Comparison of ENCODE assay signal across 8 mouse cellular contexts in genomic region chr2:173335859-173336258, GRCm38 (mm10). TPM values are rescaled to one million over a fixed set of nuclear protein-coding genes. Genes with fewer than 3 reads are reported as not detected.
DNase-seq lines count a peak whose midpoint lies in the region; ATAC-seq lines count a peak whose summit lies in the region.

No protein-coding gene starts in this region.

- H3K4me2 ChIP-seq in forebrain, embryonic 15.5 days (replicated peaks): no peak overlapping the region
- H3K4me2 ChIP-seq in liver, embryonic 16.5 days (ENCODE audit: low read depth, low read length): no peak overlapping the region
- no peak overlapping the region for H3K4me2 ChIP-seq in neural tube, embryonic 14.5 days (ENCODE audit: low read depth, low read length)

- peaks cover 52% of the 10 kb centered on the region for H3K4me1 ChIP-seq in forebrain, embryonic 15.5 days
- no peaks in the 10 kb centered on the region for H3K4me1 ChIP-seq in liver, embryonic 16.5 days (ENCODE audit: control insufficient read depth, low read depth, low read length)
- peaks cover 42% of the 10 kb centered on the region for H3K4me1 ChIP-seq in neural tube, embryonic 14.5 days (ENCODE audit: control insufficient read depth, insufficient read depth, low read length)

- H3K27ac ChIP-seq in forebrain, embryonic 15.5 days (replicated peaks): 0 out of 2 replicates have a peak overlapping the region, but pooled peaks have one; percentile 11
- no peak overlapping the region for H3K27ac ChIP-seq in liver, embryonic 16.5 days (ENCODE audit: low read length)
- H3K27ac ChIP-seq in neural tube, embryonic 14.5 days (ENCODE audit: low read depth, low read length): peak overlapping the region; percentile 10; the same call in 1 of the 2 replicates

- H3K4me3 ChIP-seq in forebrain, embryonic 15.5 days: no peak overlapping the region
- H3K4me3 ChIP-seq in liver, embryonic 16.5 days (ENCODE audit: low read depth, low read length): no peak overlapping the region
- H3K4me3 ChIP-seq in neural tube, embryonic 14.5 days (ENCODE audit: low read depth, low read length): no peak overlapping the region

- no peak overlapping the region for H3K9ac ChIP-seq in forebrain, embryonic 15.5 days (replicated peaks)
- H3K9ac ChIP-seq in liver, embryonic 16.5 days (ENCODE audit: low read depth, low read length): no peak overlapping the region
- H3K9ac ChIP-seq in neural tube, embryonic 14.5 days (replicated peaks; ENCODE audit: low read depth, low read length): no peak overlapping the region

- intact Hi-C loops in heart, postnatal 10 days (cut with DNase I): loop anchor here (2.0 to 5.0 kb wide), 2 partner anchors 59 to 116 kb away; partner anchors contain the start of gene Pmepa1

- ATAC-seq in cerebellum, adult (ENCODE audit: insufficient number of reproducible peaks, low FRiP score, low TSS enrichment): no peak
- peak; percentile 60 for ATAC-seq in forebrain, embryonic 15.5 days (replicated peaks)
- ATAC-seq in liver, embryonic 16.5 days (ENCODE audit: low read depth): peak; percentile 39; the same call in 1 of the 2 replicates
- ATAC-seq in neural tube, embryonic 14.5 days (ENCODE audit: low read depth): peak; percentile 20; the same call in 1 of the 2 replicates

- DNase-seq in cerebellum, adult 18-20 months: peak; percentile 10 to 12
- peak; percentile 93 to 95 for DNase-seq in heart, postnatal 10 days
- DNase-seq in kidney, postnatal 10 days: peak; percentile 90
- DNase-seq in c-Kit-positive CD71-positive TER-119-positive erythroid progenitor cells, embryonic 14.5 days (ENCODE audit: low spot score): no peak

- H3K27me3 ChIP-seq in forebrain, embryonic 15.5 days: no peaks in the 10 kb centered on the region
- H3K27me3 ChIP-seq in liver, embryonic 16.5 days (ENCODE audit: control insufficient read depth, insufficient read depth, low read depth, low read length): peaks cover 4% of the 10 kb centered on the region; the same call in 1 of the 2 replicates
- no peaks in the 10 kb centered on the region for H3K27me3 ChIP-seq in neural tube, embryonic 14.5 days (ENCODE audit: control insufficient read depth, insufficient read depth, low read length)

- WGBS in forebrain, embryonic 15.5 days: 14% methylated on average over 10 of the region's 10 CpGs
- 14% methylated on average over 10 of the region's 10 CpGs for WGBS in liver, embryonic 16.5 days (ENCODE audit: insufficient replicate concordance)
- 12% methylated on average over 10 of the region's 10 CpGs for WGBS in neural tube, embryonic 14.5 days

- H3K9me3 ChIP-seq in forebrain, embryonic 15.5 days: no peaks in the 10 kb centered on the region
- no peaks in the 10 kb centered on the region for H3K9me3 ChIP-seq in liver, embryonic 16.5 days (replicated peaks; ENCODE audit: control insufficient read depth, low read length)
- no peaks in the 10 kb centered on the region for H3K9me3 ChIP-seq in neural tube, embryonic 14.5 days (ENCODE audit: control insufficient read depth, low read length)

- no peaks in the 10 kb centered on the region for H3K36me3 ChIP-seq in forebrain, embryonic 15.5 days
- no peaks in the 10 kb centered on the region for H3K36me3 ChIP-seq in liver, embryonic 16.5 days (ENCODE audit: control insufficient read depth, insufficient read depth)
- no peaks in the 10 kb centered on the region for H3K36me3 ChIP-seq in neural tube, embryonic 14.5 days (ENCODE audit: control insufficient read depth, insufficient read depth, low read length)

RNA-seq across cellular contexts. Expression of gene Pmepa1, which starts 59.5 kb away (rescaled TPM):
- 6.8 and 7.5 TPM in 2 replicates for polyA plus RNA-seq in forebrain, embryonic 15.5 days (2015; fragmentation: Nextera tagmentation; extraction: Ambion mirVana)
- 10 to 100 TPM; 55.1 to 57.2 TPM for total RNA-seq in heart, postnatal 10 days (2021)
- 0.13 and 0.14 TPM in 2 replicates for polyA plus RNA-seq in liver, embryonic 16.5 days (2015; fragmentation: Nextera tagmentation; extraction: Ambion mirVana)
- 5.6 and 6.8 TPM in 2 replicates for polyA plus RNA-seq in neural tube, embryonic 14.5 days (2014; fragmentation: Nextera tagmentation; extraction: Ambion mirVana)
